Mouse (Mus musculus) bone marrow macrophage, adult 2 months (primary cell): Measurements from ENCODE around the gene Spag16.

Source experiments
- CTCF ChIP-seq: IDR thresholded peaks from 2 replicates; pipeline ENCODE4 v1.5.1; 2012; ENCODE audit warnings: low read depth, mild to moderate bottlenecking, low read length, moderate library complexity
- POLR2A ChIP-seq: IDR thresholded peaks from 2 replicates; pipeline ENCODE4 v1.6.1; 2012; ENCODE audit warnings: mild to moderate bottlenecking, low read depth, low read length, borderline replicate concordance

GRCm38 (mm10) chr1:70354014-70354413 lies 527.2 kb downstream of the Spag16 start:
- TF ChIP-seq POLR2A (no peak), CTCF (no peak)
